21 mouse cellular contexts compared by ENCODE assay signal in the genomic region with DNA sequence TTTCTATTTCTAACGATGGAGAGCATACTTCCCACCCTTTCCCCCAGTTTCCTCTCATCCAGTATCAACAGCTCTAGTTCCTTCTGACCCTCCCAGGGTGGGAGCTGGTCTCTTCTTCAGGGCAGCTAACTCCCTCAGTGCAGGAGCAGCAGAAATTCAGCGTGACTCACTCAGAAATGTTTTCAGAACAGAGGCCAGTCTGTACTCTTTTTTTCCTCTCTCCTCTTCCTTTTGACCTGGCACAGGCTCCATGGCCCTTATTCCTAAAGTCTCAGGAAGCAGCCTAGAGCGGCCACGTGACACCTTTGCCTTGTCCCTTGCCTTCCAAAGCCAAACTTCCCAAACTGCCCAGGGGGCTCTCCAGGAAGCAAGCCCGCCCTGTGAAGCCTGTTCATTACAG. TPM values are rescaled to one million over a fixed set of nuclear protein-coding genes. Genes with fewer than 3 reads are reported as not detected.
DNase-seq lines count a peak whose midpoint lies in the region; ATAC-seq lines count a peak whose summit lies in the region.
"Had no signal": no experiment of that assay in that cellular context is flagged by ENCODE, and none has a peak within 500 bp of the region (broad histone marks: within the 10 kb centered on the region; RNA-seq: fewer than 3 reads in every experiment).

No protein-coding gene starts in this region.

- 0 out of 2 replicates have a peak, but pooled peaks have one; percentile 58 for ATAC-seq in heart, embryonic 16.5 days (replicated peaks; ENCODE audit: extremely low read depth, insufficient read depth, low FRiP score)
- no peak for ATAC-seq in hindbrain, embryonic 16.5 days
- ATAC-seq: forebrain, embryonic 14.5 days; intestine, embryonic 16.5 days had no signal

- H3K9me3 ChIP-seq in heart, embryonic 16.5 days (replicated peaks; ENCODE audit: control insufficient read depth, low read length): no peaks in the 10 kb centered on the region
- H3K9me3 ChIP-seq in hindbrain, embryonic 16.5 days (ENCODE audit: control insufficient read depth, low read length): no peaks in the 10 kb centered on the region
- H3K9me3 ChIP-seq: forebrain, embryonic 10.5 days; hindbrain, embryonic 13.5 days had no signal

- no peak overlapping the region for H3K27ac ChIP-seq in heart, embryonic 16.5 days (ENCODE audit: low read length)
- no peak overlapping the region for H3K27ac ChIP-seq in hindbrain, embryonic 16.5 days (ENCODE audit: low read depth, low read length)
- H3K27ac ChIP-seq: forebrain, embryonic 10.5 days; heart, adult 2 months; hindbrain, embryonic 13.5 days had no signal

- H3K36me3 ChIP-seq in heart, embryonic 16.5 days (ENCODE audit: control insufficient read depth, insufficient read depth): no peaks in the 10 kb centered on the region
- no peaks in the 10 kb centered on the region for H3K36me3 ChIP-seq in hindbrain, embryonic 16.5 days (ENCODE audit: control insufficient read depth, insufficient read depth, low read length)
- H3K36me3 ChIP-seq: forebrain, embryonic 10.5 days; hindbrain, embryonic 13.5 days had no signal

- no peak overlapping the region for H3K4me3 ChIP-seq in heart, embryonic 16.5 days (ENCODE audit: low read length)
- no peak overlapping the region for H3K4me3 ChIP-seq in hindbrain, embryonic 16.5 days (ENCODE audit: low read length)
- H3K4me3 ChIP-seq: forebrain, embryonic 10.5 days; heart, adult 2 months; hindbrain, embryonic 13.5 days had no signal

- H3K9ac ChIP-seq in heart, embryonic 16.5 days (ENCODE audit: low read length): no peak overlapping the region
- H3K9ac ChIP-seq in hindbrain, embryonic 16.5 days (ENCODE audit: low read depth, low read length): no peak overlapping the region
- H3K9ac ChIP-seq: hindbrain, embryonic 13.5 days had no signal

- no peak overlapping the region for H3K4me2 ChIP-seq in heart, embryonic 16.5 days (ENCODE audit: low read depth, low read length)
- H3K4me2 ChIP-seq in hindbrain, embryonic 16.5 days (ENCODE audit: low read length): no peak overlapping the region
- H3K4me2 ChIP-seq: heart, embryonic 11.5 days; hindbrain, embryonic 13.5 days had no signal

- DNase-seq in adrenal gland, adult (ENCODE audit: inconsistent age in 2 of 2, low spot score in 1 of 2): peak; percentile 18 to 41
- DNase-seq in adrenal gland, postnatal 36 days: no peak
- no peak for DNase-seq in heart, postnatal 10 days
- DNase-seq in 3134 (ENCODE audit: extremely low read depth, insufficient read length, low spot score) (peak; percentile 16), adipocyte (ENCODE audit: low spot score) (peak; percentile 52)
- no peak for DNase-seq in layer of hippocampus, postnatal 10 days (ENCODE audit: low spot score in 2 of 2)
- DNase-seq: adrenal gland, postnatal 14 days; cerebellum, adult 18-20 months; cerebellum, adult 9-11 months; cerebellum, postnatal 36 days; gastrocnemius, postnatal 36 days; heart, adult 2 months; kidney, adult 8-10 months had no signal

- H3K4me1 ChIP-seq in heart, embryonic 16.5 days (ENCODE audit: control insufficient read depth, insufficient read depth, low read length): peaks cover 3% of the 10 kb centered on the region; the same call in 1 of the 2 replicates
- no peaks in the 10 kb centered on the region for H3K4me1 ChIP-seq in hindbrain, embryonic 16.5 days (ENCODE audit: control insufficient read depth, insufficient read depth, low read depth, low read length)
- H3K4me1 ChIP-seq: hindbrain, embryonic 13.5 days had no signal

- 44% methylated on average over 5 of the region's 5 CpGs for WGBS in heart, embryonic 16.5 days
- 47% methylated on average over 5 of the region's 5 CpGs for WGBS in hindbrain, embryonic 16.5 days

- H3K27me3 ChIP-seq in heart, embryonic 16.5 days (ENCODE audit: control insufficient read depth, insufficient read depth, low read length): no peaks in the 10 kb centered on the region; the same call in 1 of the 2 replicates
- H3K27me3 ChIP-seq in hindbrain, embryonic 16.5 days (replicated peaks; ENCODE audit: control insufficient read depth, insufficient read depth, low read length): peaks cover 2% of the 10 kb centered on the region; the same call in 1 of the 2 replicates
- H3K27me3 ChIP-seq: CH12.LX had no signal

- intact Hi-C loops in heart, postnatal 10 days (cut with DNase I): no loop called here

RNA-seq across cellular contexts. Expression of a gene that starts 55.4 kb away (rescaled TPM):
- total RNA-seq in adrenal gland, postnatal 36 days (2021): 100 to 1,000 TPM; 116 to 170 TPM
- 95.9 and 100 TPM in 2 replicates for polyA plus RNA-seq in heart, embryonic 16.5 days (2015; fragmentation: Nextera tagmentation; extraction: Ambion mirVana)
- 10 to 100 TPM; 32.9 to 37.1 TPM for total RNA-seq in heart, postnatal 10 days (2021)
- 100 to 1,000 TPM; 181 to 185 TPM for total RNA-seq in layer of hippocampus, postnatal 10 days (2021)
- 365 and 381 TPM in 2 replicates for polyA plus RNA-seq in hindbrain, embryonic 16.5 days (2015; fragmentation: Nextera tagmentation; extraction: Ambion mirVana)

Comparison
In these comparisons a context has a peak if more than half of its experiments do, and no peak if none do; other contexts are left out.
1. DNase-seq: peak in adrenal gland, adult (2 of 2), 3134 (single experiment) and adipocyte (single experiment); none in adrenal gland, postnatal 36 days (0 of 2), heart, postnatal 10 days (0 of 2) and layer of hippocampus, postnatal 10 days (0 of 2).